Mouse (Mus musculus) intestine, embryonic 15.5 days (tissue): ENCODE results near the gene Dync1i1. TPM values are rescaled to one million over a fixed set of nuclear protein-coding genes. Genes with fewer than 3 reads are reported as not detected.
"Not testable (repeated sequence)": the region's sequence is repeated elsewhere in the genome, so short reads cannot be mapped to it uniquely, and the experiment has no call there.

Source experiments
- ATAC-seq: fragments of 200-750 bp; cut with Nextera tagmentation; 2 replicates; pipeline ENCODE4 v1.8.0; 2017; ENCODE audit warnings: moderate TSS enrichment, moderate library complexity
- H3K27ac ChIP-seq: fragments of 300-500 bp; sonication (generic); 2 replicates; pipeline ENCODE4 v1.5.1; 2015; ENCODE audit warnings: mild to moderate bottlenecking, inconsistent platforms
- H3K27me3 ChIP-seq: fragments of 300-500 bp; sonication (generic); replicated peaks from 2 replicates; pipeline ENCODE4 v1.6.1; 2015; ENCODE audit warnings: inconsistent platforms
- H3K36me3 ChIP-seq: fragments of 300-500 bp; sonication (generic); 2 replicates; pipeline ENCODE4 v1.6.1; 2015; ENCODE audit warnings: inconsistent platforms
- H3K4me1 ChIP-seq: fragments of 300-500 bp; sonication (generic); replicated peaks from 2 replicates; pipeline ENCODE4 v1.6.1; 2015; ENCODE audit warnings: inconsistent platforms
- H3K4me2 ChIP-seq: fragments of 300-500 bp; sonication (generic); replicated peaks from 2 replicates; pipeline ENCODE4 v1.6.1; 2015; ENCODE audit warnings: mild to moderate bottlenecking, inconsistent platforms
- H3K4me3 ChIP-seq: fragments of 300-500 bp; sonication (generic); replicated peaks from 2 replicates; pipeline ENCODE4 v1.5.1; 2015; ENCODE audit warnings: inconsistent platforms
- H3K9ac ChIP-seq: fragments of 300-500 bp; sonication (generic); 2 replicates; pipeline ENCODE4 v1.6.1; 2015; ENCODE audit warnings: inconsistent platforms
- H3K9me3 ChIP-seq: fragments of 300-500 bp; sonication (generic); 2 replicates; pipeline ENCODE4 v1.6.1; 2016; ENCODE audit warnings: inconsistent platforms
- WGBS: fragments of 180-500 bp; shearing (Covaris S2); methylation state at CpG from one replicate; pipeline ENCODE4 v1.1.7; 2015; 5-methylcytosine and 5-hydroxymethylcytosine counted together
- polyA plus RNA-seq: library from polyadenylated mRNA; unstranded; fragments of >200 nt; fragmentation: Nextera tagmentation; extraction: Ambion mirVana; gene quantifications from 2 replicates; pipeline ENCODE4 v1.2.1, GENCODE M21; 2015

The Dync1i1 gene
- 0.49 and 0.54 TPM in 2 replicates for polyA plus RNA-seq

DNA sequence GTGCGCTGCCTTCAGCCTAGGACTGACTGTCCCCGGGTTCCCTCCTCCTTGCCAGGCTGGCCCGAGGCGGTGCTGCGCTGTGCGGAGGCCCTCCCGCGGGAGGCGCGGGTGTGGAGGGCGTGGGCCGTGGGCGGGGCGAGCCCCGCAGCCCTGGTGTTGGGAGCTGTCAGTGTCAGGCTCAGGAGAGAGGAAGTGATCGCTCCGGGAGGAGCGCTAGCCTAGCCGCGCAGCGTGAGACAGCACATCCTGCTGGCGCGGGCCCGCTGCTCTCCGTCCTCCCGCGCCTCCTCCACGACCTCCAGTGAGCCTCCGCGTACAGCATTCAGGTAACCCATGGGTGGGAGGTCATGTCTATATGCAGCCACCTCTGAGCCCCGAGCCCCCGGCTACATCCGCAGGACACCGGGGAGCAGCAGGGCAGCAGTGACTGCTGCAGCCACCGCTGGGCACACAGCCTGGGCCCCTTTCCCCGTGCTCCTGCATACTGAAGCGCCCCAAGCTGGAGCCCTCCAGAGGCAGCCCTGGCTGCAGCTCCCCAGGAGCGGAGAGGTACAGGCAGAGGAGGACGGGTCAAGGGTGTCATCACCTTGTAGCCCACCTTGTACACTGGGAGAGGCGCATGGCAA, at the start of gene Dync1i1:
Dync1i1 (plus strand) TSS at position 29 of the 626 bp plus-strand sequence.
- H3K36me3 ChIP-seq: no peaks in the 10 kb centered on the region
- whole genome bisulfite sequencing: under 1% methylated on average over 40 of the region's 40 CpGs
- peaks cover 9% of the 10 kb centered on the region; the same call in 1 of the 2 replicates for H3K4me1 ChIP-seq
- peak within 1 kb of the TSS; percentile 87 for H3K4me2 ChIP-seq
- peak within 1 kb of the TSS; percentile 36; the same call in 1 of the 2 replicates for H3K9ac ChIP-seq
- peak within 1 kb of the TSS; percentile 46 for H3K4me3 ChIP-seq
- no peaks in the 10 kb centered on the region for H3K9me3 ChIP-seq
- H3K27me3 ChIP-seq: peaks cover 6% of the 10 kb centered on the region
- ATAC-seq: peak; percentile 88
- H3K27ac ChIP-seq: no peak within 1 kb of the TSS

DNA sequence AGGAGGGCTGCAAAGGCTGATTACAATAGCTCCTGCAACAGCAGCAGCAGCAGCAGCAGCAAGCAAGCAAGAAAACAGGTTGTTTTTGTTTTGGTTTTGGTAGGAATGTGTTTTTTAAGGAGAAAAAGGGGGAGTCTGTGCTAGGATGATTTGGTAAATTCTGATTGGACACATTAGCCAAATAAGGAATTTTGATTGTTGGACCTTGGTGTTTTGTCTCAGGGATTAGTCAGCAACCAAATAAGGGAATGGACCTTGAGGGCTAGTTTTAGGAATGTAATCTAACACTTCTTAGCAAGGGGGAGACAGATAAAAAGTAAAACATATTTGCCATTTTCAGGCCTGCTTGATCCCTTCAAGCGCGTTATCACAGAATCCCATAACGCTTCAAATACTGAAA, 45.7 kb upstream of the Dync1i1 start:
- no peak for ATAC-seq
- Histone ChIP-seq H3K9ac (no peak overlapping the region), H3K4me3 (no peak overlapping the region), H3K4me2 (no peak overlapping the region), H3K9me3 (no peaks in the 10 kb centered on the region), H3K27ac (no peak overlapping the region), H3K4me1 (no peaks in the 10 kb centered on the region), H3K36me3 (no peaks in the 10 kb centered on the region), H3K27me3 (no peaks in the 10 kb centered on the region)
- WGBS: 82% methylated on average over 3 of the region's 3 CpGs

DNA sequence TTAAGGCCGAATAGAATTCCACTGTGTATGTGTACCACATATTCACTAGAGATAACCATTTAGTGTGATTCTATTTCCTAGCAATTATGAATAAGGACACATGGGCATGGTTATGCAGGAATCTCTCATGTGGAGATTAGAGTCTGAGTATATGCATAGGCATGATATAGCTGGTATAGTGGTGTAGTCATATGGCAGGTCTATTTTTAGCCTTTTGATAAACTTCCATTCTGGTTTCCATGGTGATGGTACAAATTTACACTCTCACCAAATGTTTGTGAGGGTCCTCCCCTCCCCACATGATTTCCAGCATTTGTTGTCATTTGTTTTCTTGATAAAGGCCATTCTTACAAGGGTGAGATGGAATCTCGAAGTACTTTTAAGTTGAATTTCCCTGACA, 23.6 kb upstream of the Dync1i1 start:
- no peak overlapping the region for H3K27ac ChIP-seq
- no peaks in the 10 kb centered on the region for H3K9me3 ChIP-seq
- no peaks in the 10 kb centered on the region for H3K4me1 ChIP-seq
- H3K9ac ChIP-seq: no peak overlapping the region
- H3K4me3 ChIP-seq: no peak overlapping the region
- WGBS: 85% methylated on average over 2 of the region's 2 CpGs
- H3K27me3 ChIP-seq: no peaks in the 10 kb centered on the region
- H3K36me3 ChIP-seq: no peaks in the 10 kb centered on the region
- H3K4me2 ChIP-seq: no peak overlapping the region
- no peak for ATAC-seq

DNA sequence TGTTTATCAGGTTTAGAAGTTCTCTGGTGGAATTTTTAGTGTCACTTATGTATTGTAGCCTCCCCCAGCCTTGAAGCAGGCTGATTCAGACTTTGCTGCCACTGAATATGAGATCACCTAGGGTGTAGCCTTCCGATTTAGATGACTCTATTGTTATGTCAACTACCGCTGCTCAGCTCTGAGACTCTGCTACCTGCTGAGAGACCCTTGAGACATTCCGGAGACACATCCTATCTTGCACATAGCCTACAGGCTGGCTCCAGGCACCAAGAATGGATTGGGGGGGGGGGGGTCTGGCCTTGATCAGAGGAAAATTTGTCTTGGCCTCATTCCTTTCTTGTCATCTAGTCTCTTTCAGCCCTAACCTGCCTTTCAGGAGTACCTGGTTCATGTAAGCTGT, 17.5 kb upstream of the Dync1i1 start:
- ATAC-seq, H3K4me2 ChIP-seq, H3K9me3 ChIP-seq, H3K36me3 ChIP-seq, H3K9ac ChIP-seq, H3K27me3 ChIP-seq, H3K27ac ChIP-seq, H3K4me3 ChIP-seq, H3K4me1 ChIP-seq: not testable (repeated sequence)
- WGBS: 70% methylated on average over 3 of the region's 3 CpGs

DNA sequence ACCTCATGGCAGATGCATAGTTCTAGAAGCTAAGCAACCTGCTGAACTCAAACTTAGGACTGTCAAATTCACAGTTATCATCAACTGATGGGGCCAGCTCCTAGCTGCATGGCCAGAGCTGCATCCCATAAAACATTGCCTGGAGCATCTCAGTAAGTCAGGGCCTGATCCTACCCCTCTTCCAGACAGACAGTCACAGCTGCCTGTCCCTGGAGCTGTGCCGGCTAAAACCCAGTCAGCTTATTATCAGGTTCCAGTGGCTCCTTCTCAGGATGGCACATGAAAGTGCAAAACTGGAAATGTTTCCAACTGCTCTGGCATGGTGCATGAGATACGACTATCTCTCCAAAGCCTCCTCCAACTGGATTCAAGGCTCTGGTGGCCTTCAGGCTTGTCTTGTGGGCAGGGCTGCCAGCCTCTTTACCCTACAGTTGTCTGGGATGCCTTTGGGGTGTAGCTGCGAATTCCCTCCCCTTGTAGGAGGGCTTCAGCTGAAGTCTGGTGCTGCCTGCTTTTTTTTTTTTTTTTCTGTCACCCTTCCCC, 15.3 kb upstream of the Dync1i1 start:
- H3K9me3 ChIP-seq: no peaks in the 10 kb centered on the region
- H3K9ac ChIP-seq: no peak overlapping the region
- H3K4me2 ChIP-seq: no peak overlapping the region
- 69% methylated on average over 3 of the region's 3 CpGs for WGBS
- no peaks in the 10 kb centered on the region for H3K4me1 ChIP-seq
- no peak overlapping the region for H3K27ac ChIP-seq
- H3K27me3 ChIP-seq: no peaks in the 10 kb centered on the region
- ATAC-seq: no peak
- no peak overlapping the region for H3K4me3 ChIP-seq
- no peaks in the 10 kb centered on the region for H3K36me3 ChIP-seq

DNA sequence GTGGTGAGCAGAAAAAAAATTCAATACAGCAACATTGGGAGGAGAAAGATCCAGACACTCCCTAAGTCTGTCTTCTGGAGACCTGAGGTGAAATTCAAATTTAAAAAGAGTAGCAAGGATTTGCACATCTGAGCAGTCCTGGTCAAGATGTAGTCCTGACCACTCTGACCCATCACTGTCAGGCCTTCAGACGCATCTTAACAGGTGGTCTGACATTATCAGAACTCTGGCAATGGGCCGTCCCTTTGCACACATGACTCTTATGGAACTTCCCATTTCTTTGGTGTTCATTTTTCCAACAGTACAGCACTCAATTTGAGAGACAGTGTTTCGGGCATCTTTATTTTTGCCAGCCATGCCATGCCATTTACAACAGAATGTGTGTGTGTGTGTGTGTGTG, 12.8 kb upstream of the Dync1i1 start:
- no peaks in the 10 kb centered on the region for H3K9me3 ChIP-seq
- H3K4me1 ChIP-seq: no peaks in the 10 kb centered on the region
- 89% methylated on average over 3 of the region's 3 CpGs for WGBS
- no peak overlapping the region for H3K4me2 ChIP-seq
- H3K9ac ChIP-seq: no peak overlapping the region
- H3K27ac ChIP-seq: no peak overlapping the region
- H3K4me3 ChIP-seq: no peak overlapping the region
- no peaks in the 10 kb centered on the region for H3K36me3 ChIP-seq
- H3K27me3 ChIP-seq: no peaks in the 10 kb centered on the region
- ATAC-seq: no peak

DNA sequence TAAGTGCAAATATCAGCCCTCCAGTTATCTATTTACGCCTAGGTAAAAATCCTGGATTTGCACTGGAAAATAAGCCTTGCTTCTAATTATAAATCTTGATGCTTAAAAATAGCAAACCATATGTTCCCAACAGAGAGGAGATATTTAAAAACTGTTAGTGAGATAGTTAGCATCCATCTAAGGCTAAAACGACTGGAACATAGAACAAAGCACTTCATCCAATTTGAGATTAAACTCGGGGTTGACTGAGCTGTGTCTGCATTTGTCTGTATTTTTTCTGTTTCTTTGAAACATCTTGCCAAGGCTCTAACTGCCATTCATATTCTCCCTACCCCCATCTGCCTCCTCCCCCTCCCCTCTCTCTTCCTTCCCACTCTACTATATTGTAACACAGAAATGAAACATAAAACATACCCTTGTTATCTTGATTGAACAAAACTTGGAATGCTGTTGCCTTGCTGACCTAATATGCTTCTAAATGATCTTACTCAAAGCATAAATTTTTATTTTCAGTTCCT, 10.3 kb upstream of the Dync1i1 start:
- H3K36me3 ChIP-seq: no peaks in the 10 kb centered on the region
- no peak overlapping the region for H3K9ac ChIP-seq
- ATAC-seq: no peak
- no peaks in the 10 kb centered on the region for H3K27me3 ChIP-seq
- no peak overlapping the region for H3K4me3 ChIP-seq
- H3K4me2 ChIP-seq: no peak overlapping the region
- H3K27ac ChIP-seq: no peak overlapping the region
- WGBS: 80% methylated on average over 3 of the region's 3 CpGs
- H3K9me3 ChIP-seq: no peaks in the 10 kb centered on the region
- no peaks in the 10 kb centered on the region for H3K4me1 ChIP-seq

DNA sequence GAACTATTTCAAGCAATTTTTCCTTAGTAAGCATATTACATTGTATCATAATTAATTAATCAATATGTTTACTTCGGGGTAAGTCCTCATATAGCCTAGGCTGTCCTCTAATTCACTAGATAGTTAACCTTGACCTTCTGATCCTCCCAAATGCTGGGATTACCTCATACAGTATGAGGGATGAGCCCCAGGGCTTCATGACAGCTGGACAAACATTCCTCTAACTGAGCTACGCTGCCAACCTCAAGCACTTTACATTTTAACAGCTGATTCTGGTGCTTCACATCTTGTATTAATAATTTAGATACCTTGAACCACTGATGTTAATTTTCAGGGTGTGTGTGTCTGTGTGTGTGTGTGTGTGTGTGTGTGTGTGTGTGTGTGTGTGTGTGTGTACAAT, 6.5 kb upstream of the Dync1i1 start:
- Histone ChIP-seq H3K4me2 (no peak overlapping the region), H3K9ac (no peak overlapping the region), H3K4me1 (no peaks in the 10 kb centered on the region), H3K9me3 (no peaks in the 10 kb centered on the region), H3K4me3 (no peak overlapping the region), H3K36me3 (no peaks in the 10 kb centered on the region), H3K27ac (no peak overlapping the region), H3K27me3 (no peaks in the 10 kb centered on the region)
- no peak for ATAC-seq
- WGBS: 55% methylated on average over 2 of the region's 2 CpGs

DNA sequence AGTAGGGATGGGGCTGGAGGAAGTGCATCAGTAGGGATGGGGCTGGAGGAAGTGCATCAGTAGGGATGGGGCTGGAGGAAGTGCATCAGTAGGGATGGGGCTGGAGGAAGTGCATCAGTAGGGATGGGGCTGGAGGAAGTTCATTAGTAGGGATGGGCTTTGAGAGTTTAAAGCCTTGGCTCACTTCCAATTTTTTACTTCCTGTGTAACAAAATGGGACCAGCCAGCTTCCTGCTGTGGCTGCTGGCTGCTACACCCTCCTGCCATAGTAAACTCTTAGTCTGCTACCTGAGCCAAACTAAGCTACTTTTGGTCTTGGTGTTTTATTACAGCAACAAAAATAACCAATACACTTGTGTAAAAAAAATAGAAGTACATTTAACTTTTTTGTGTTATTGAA, 4.7 kb upstream of the Dync1i1 start:
- H3K9me3 ChIP-seq, H3K4me1 ChIP-seq, H3K4me3 ChIP-seq, H3K27me3 ChIP-seq, ATAC-seq, H3K27ac ChIP-seq, H3K9ac ChIP-seq, H3K4me2 ChIP-seq, H3K36me3 ChIP-seq: not testable (repeated sequence)

DNA sequence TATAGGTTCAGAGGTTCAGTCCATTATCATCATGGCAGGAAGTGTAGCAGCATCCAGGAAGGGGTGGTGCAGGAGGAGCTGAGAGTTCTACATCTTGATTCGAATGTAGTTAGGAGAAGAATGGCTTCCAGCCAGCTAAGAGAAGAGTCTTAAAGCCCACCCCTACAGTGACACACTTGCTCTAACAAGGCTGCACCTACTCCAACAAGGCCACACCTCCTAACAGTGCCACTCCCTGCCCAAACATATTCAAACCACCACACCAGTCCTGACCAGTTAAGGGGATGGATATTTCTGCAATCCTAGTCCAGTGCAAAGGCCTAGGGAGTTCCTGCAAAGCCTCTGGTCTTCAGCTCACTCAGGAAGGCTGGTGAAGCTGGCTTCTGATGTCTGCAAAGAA, 1.5 kb upstream of the Dync1i1 start:
- H3K9ac ChIP-seq: no peak overlapping the region
- H3K4me1 ChIP-seq: peaks cover 9% of the 10 kb centered on the region; the same call in 1 of the 2 replicates
- WGBS: 55% methylated on average over 1 of the region's 1 CpGs
- no peaks in the 10 kb centered on the region for H3K9me3 ChIP-seq
- no peak overlapping the region for H3K4me2 ChIP-seq
- no peaks in the 10 kb centered on the region for H3K36me3 ChIP-seq
- peaks cover 6% of the 10 kb centered on the region for H3K27me3 ChIP-seq
- H3K4me3 ChIP-seq: no peak overlapping the region
- no peak for ATAC-seq
- H3K27ac ChIP-seq: no peak overlapping the region

DNA sequence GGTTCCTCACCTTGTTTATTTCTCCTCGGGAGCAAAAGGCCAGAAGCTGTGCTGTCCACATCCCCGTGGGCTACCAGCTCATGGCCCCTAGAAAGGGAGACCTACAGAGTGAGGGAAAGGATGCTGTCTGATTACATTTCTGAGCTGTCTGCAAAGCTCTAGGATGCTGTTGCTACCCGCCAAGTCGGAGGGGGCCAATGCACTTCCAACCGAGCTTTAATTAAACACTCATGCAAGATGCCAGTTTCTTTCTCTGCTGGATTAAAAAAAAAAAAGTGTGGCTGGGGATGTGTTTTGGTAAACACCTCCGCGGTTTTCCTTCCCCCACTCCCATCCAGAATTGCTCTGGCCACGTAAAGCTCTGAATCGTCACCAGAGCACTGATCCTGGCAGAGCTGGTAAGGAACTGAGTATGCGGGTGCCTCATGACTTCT, 815 bp downstream of the Dync1i1 start:
- H3K4me3 ChIP-seq: peak overlapping the region; percentile 46
- WGBS: 4% methylated on average over 10 of the region's 10 CpGs
- H3K9ac ChIP-seq: peak overlapping the region; percentile 36; the same call in 1 of the 2 replicates
- peak overlapping the region; percentile 87 for H3K4me2 ChIP-seq
- no peak overlapping the region for H3K27ac ChIP-seq
- peaks cover 9% of the 10 kb centered on the region; the same call in 1 of the 2 replicates for H3K4me1 ChIP-seq
- ATAC-seq: no peak
- peaks cover 6% of the 10 kb centered on the region for H3K27me3 ChIP-seq
- no peaks in the 10 kb centered on the region for H3K9me3 ChIP-seq
- no peaks in the 10 kb centered on the region for H3K36me3 ChIP-seq

DNA sequence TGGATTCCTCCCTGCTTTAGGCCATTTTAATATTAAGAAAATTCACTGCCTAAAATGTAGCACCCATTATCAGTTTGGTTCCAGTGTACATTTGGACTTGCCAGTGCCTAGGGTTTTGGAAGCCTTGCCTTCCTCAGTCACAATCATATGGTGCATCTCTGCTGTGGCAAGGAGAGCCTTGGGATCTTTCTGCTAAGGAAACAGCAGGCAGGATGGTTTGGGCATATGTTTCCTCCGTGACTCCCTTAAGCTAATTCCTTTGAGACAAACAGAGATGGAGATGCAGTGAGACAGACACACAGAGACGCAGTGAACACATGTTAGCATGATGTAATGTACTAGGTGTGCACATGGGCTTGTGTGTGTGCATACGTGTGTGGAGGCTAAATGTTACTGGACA, 7.8 kb downstream of the Dync1i1 start:
- no peak for ATAC-seq
- no peaks in the 10 kb centered on the region for H3K9me3 ChIP-seq
- no peak overlapping the region for H3K4me2 ChIP-seq
- no peak overlapping the region for H3K27ac ChIP-seq
- no peaks in the 10 kb centered on the region for H3K27me3 ChIP-seq
- H3K4me3 ChIP-seq: no peak overlapping the region
- no peak overlapping the region for H3K9ac ChIP-seq
- no peaks in the 10 kb centered on the region for H3K36me3 ChIP-seq
- H3K4me1 ChIP-seq: no peaks in the 10 kb centered on the region
- 88% methylated on average over 3 of the region's 3 CpGs for WGBS

DNA sequence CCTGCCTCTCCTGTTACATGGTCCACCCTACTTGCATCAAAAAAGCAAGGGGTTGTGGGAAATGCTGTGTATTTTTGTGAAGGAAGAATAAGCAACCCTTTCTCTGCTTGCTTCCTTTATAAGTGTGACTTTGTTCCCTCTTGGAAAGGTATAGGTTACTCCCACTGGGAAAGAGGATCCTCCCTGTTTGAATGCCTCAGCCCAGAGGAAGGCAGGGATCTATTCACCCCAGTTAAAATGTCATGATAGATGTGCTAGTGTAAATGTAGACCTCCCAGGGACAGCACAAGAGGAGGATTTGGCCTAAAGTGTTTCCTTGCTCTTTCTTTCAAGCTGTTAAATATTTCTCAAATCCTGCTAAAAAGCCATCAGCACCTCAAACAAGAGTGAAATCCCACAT, 9.0 kb downstream of the Dync1i1 start:
- no peak overlapping the region for H3K27ac ChIP-seq
- no peak for ATAC-seq
- no peak overlapping the region for H3K9ac ChIP-seq
- no peak overlapping the region for H3K4me3 ChIP-seq
- H3K4me1 ChIP-seq: no peaks in the 10 kb centered on the region
- H3K36me3 ChIP-seq: no peaks in the 10 kb centered on the region
- no peak overlapping the region for H3K4me2 ChIP-seq
- H3K9me3 ChIP-seq: no peaks in the 10 kb centered on the region
- H3K27me3 ChIP-seq: no peaks in the 10 kb centered on the region
